12 mouse cellular contexts compared by ENCODE assay signal in genomic region chr3:51194075-51194474, GRCm38 (mm10). TPM values are rescaled to one million over a fixed set of nuclear protein-coding genes. Genes with fewer than 3 reads are reported as not detected.
A peak's percentile ranks its signal among the peaks of the same experiment; 100 is the strongest.
DNase-seq lines count a peak whose midpoint lies in the region; ATAC-seq and TF ChIP-seq lines count a peak whose summit lies in the region.
"Had no signal": no experiment of that assay in that cellular context is flagged by ENCODE, and none has a peak within 500 bp of the region (broad histone marks: within the 10 kb centered on the region; RNA-seq: fewer than 3 reads in every experiment).

No protein-coding gene starts in this region.

- ATAC-seq in monocyte, adult 5-6 weeks (replicated peaks; ENCODE audit: insufficient number of reproducible peaks, low FRiP score, low TSS enrichment, poor library complexity, severe bottlenecking) = no peak

- TF ChIP-seq CTCF in embryonic fibroblast, embryonic 13.5 days (IDR thresholded peaks at IDR 0.05; ENCODE audit: borderline replicate concordance, insufficient read depth, low read length) = no peak

- intact Hi-C loops in heart, postnatal 36 days (cut with DNase I) = no loop called here

- H3K27ac ChIP-seq in embryonic fibroblast, embryonic 13.5 days (ENCODE audit: insufficient read depth, low read length) = 0 out of 2 replicates have a peak overlapping the region, but pooled peaks have one; percentile 62

- H3K4me3 ChIP-seq in embryonic fibroblast, embryonic 13.5 days (ENCODE audit: insufficient read depth, low read length) = no peak overlapping the region

- peak; percentile 32 for DNase-seq in adrenal gland, adult 8-10 months
- DNase-seq in adrenal gland, postnatal 4 days (ENCODE audit: low spot score in 2 of 2) = no peak
- peak; percentile 27 for DNase-seq in 3T3-L1 (ENCODE audit: low read depth, low spot score)
- DNase-seq in heart, postnatal 36 days = peak; percentile 66 to 67
- DNase-seq in cerebellum, postnatal 10 days = no peak
- no peak for DNase-seq in cerebellum, postnatal 4 days (ENCODE audit: low spot score in 2 of 2)
- DNase-seq: B cell, adult 2 months; embryo, embryonic 11 days; lung, adult 2 months; midbrain, embryonic 14.5 days had no signal

- H3K4me1 ChIP-seq in embryonic fibroblast, embryonic 13.5 days (ENCODE audit: control insufficient read depth, insufficient read depth, low read length) = peaks cover 20% of the 10 kb centered on the region

- no peak for TF ChIP-seq POLR2A in embryonic fibroblast, embryonic 13.5 days (IDR thresholded peaks at IDR 0.05; ENCODE audit: low read depth, low read length)

RNA-seq across cellular contexts. Expression of gene Noct, which starts 30.2 kb away (rescaled TPM):
- total RNA-seq in adrenal gland, adult 8-10 months (2022) = 10 to 100 TPM; 12.8 to 16.4 (median 14.1) TPM
- total RNA-seq in adrenal gland, postnatal 4 days (2021) = 10 to 100 TPM; 15.1 to 17.9 TPM
- polyA plus RNA-seq in embryonic fibroblast, embryonic 13.5 days (2011; ENCODE audit: insufficient read length, low read depth, missing spikeins) = 17.3 and 25.5 TPM in 2 replicates
- 10 to 100 TPM; 33.6 to 35.1 TPM for total RNA-seq in heart, postnatal 36 days (2021)
- 13.9 to 18.6 TPM (median 17.2 TPM) in 3 replicates for total RNA-seq in monocyte, adult 5-6 weeks (2017)

Comparison
In these comparisons a context has a peak if more than half of its experiments do, and no peak if none do; other contexts are left out.
1. DNase-seq: peak in adrenal gland, adult 8-10 months (single experiment), 3T3-L1 (single experiment) and heart, postnatal 36 days (2 of 2); none in adrenal gland, postnatal 4 days (0 of 2), cerebellum, postnatal 10 days (0 of 2) and cerebellum, postnatal 4 days (0 of 2).